Mouse (Mus musculus) hindbrain, embryonic 13.5 days (tissue): ENCODE measurements around the gene Gm9045. TPM values are rescaled to one million over a fixed set of nuclear protein-coding genes. Genes with fewer than 3 reads are reported as not detected.
A peak's percentile ranks its signal among the peaks of the same experiment; 100 is the strongest.
"Not testable (repeated sequence)": the region's sequence is repeated elsewhere in the genome, so short reads cannot be mapped to it uniquely, and the experiment has no call there.

Source experiments
- ATAC-seq: fragments of 200-750 bp; cut with Nextera tagmentation; 2 replicates; pipeline ENCODE4 v1.8.0; 2017; ENCODE audit warnings: moderate TSS enrichment; ENCODE audit not compliant: low FRiP score
- H3K27ac ChIP-seq: fragments of 300-500 bp; sonication (generic); 2 replicates; pipeline ENCODE4 v1.5.1; 2015; ENCODE audit warnings: inconsistent platforms, mild to moderate bottlenecking, moderate library complexity
- H3K27me3 ChIP-seq: fragments of 300-500 bp; sonication (generic); 2 replicates; pipeline ENCODE4 v1.6.1; 2015; ENCODE audit warnings: mild to moderate bottlenecking, inconsistent platforms
- H3K36me3 ChIP-seq: fragments of 300-500 bp; sonication (generic); 2 replicates; pipeline ENCODE4 v1.6.1; 2015; ENCODE audit warnings: mild to moderate bottlenecking, inconsistent platforms
- H3K4me1 ChIP-seq: fragments of 300-500 bp; sonication (generic); replicated peaks from 2 replicates; pipeline ENCODE4 v1.6.1; 2015; ENCODE audit warnings: inconsistent platforms
- H3K4me2 ChIP-seq: fragments of 300-500 bp; sonication (generic); 2 replicates; pipeline ENCODE4 v1.6.1; 2015; ENCODE audit warnings: inconsistent platforms, mild to moderate bottlenecking, moderate library complexity
- H3K4me3 ChIP-seq: fragments of 300-500 bp; sonication (generic); 2 replicates; pipeline ENCODE4 v1.5.1; 2015; ENCODE audit warnings: mild to moderate bottlenecking, inconsistent platforms
- H3K9ac ChIP-seq: fragments of 300-500 bp; sonication (generic); 2 replicates; pipeline ENCODE4 v1.6.1; 2015; ENCODE audit warnings: mild to moderate bottlenecking, inconsistent platforms
- H3K9me3 ChIP-seq: fragments of 300-500 bp; sonication (generic); 2 replicates; pipeline ENCODE4 v1.6.1; 2016; ENCODE audit warnings: inconsistent platforms
- WGBS: fragments of 180-500 bp; shearing (Covaris S2); methylation state at CpG from one replicate; pipeline ENCODE4 v1.1.7; 2015; 5-methylcytosine and 5-hydroxymethylcytosine counted together
- polyA plus RNA-seq: library from polyadenylated mRNA; unstranded; fragments of >200 nt; fragmentation: Nextera tagmentation; extraction: Ambion mirVana; gene quantifications from 2 replicates; pipeline ENCODE4 v1.2.1, GENCODE M21; 2015

Gm9045 gene
- 0.09 TPM in 1 of 2 replicates, not detected in the other for polyA plus RNA-seq

DNA sequence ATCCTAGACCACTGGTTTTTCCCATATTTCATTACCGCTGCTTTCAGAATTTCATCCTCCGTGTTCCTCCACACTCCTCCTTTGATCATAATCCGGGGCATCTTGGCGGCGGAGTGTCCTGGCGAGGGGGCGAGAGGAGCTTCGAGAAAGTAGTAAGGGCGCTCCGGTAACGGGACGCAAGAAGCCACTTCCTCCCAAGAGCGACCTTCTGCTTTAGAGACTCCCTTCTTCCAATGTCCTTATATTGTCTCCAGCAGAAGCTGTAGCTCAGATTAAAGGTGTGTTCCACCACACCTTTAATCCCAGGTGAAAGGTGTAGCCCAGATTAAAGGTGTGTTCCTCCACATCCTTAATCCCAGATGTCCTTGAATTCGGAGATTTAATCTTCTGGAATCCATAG lies at the start of gene Gm9045:
Gene Gm9045 (minus strand): TSS at position 101 of the 400 bp plus-strand sequence.
- not testable (repeated sequence) for H3K27ac ChIP-seq, H3K4me1 ChIP-seq, H3K4me3 ChIP-seq, H3K4me2 ChIP-seq, ATAC-seq, H3K9me3 ChIP-seq, H3K27me3 ChIP-seq, H3K9ac ChIP-seq, H3K36me3 ChIP-seq
- no CpG with 5 or more reads among the region's 14 CpGs for WGBS

- 8% methylated on average over 10 of the region's 10 CpGs for WGBS
- Histone ChIP-seq H3K27ac (no peak overlapping the region), H3K4me2 (peak overlapping the region; percentile 36), H3K9ac (no peak overlapping the region), H3K9me3 (no peaks in the 10 kb centered on the region), H3K36me3 (no peaks in the 10 kb centered on the region), H3K4me3 (0 out of 2 replicates have a peak overlapping the region, but pooled peaks have one; percentile 15), H3K4me1 (no peaks in the 10 kb centered on the region), H3K27me3 (0 out of 2 replicates have a peak, but pooled peaks cover 4% of the 10 kb centered on the region)
- ATAC-seq, result peak; percentile 88
Measured at GRCm38 (mm10) chr10:118370443-118370842, 32.8 kb upstream of the Gm9045 start.

- Histone ChIP-seq H3K9ac (no peak overlapping the region), H3K4me2 (no peak overlapping the region), H3K27me3 (0 out of 2 replicates have a peak, but pooled peaks cover 4% of the 10 kb centered on the region), H3K36me3 (no peaks in the 10 kb centered on the region), H3K4me3 (no peak overlapping the region), H3K9me3 (no peaks in the 10 kb centered on the region), H3K4me1 (no peaks in the 10 kb centered on the region), H3K27ac (no peak overlapping the region)
- no peak for ATAC-seq
- 80% methylated on average over 9 of the region's 9 CpGs for WGBS
Measured at GRCm38 (mm10) chr10:118369518-118369917, 31.9 kb upstream of the Gm9045 start.

DNA sequence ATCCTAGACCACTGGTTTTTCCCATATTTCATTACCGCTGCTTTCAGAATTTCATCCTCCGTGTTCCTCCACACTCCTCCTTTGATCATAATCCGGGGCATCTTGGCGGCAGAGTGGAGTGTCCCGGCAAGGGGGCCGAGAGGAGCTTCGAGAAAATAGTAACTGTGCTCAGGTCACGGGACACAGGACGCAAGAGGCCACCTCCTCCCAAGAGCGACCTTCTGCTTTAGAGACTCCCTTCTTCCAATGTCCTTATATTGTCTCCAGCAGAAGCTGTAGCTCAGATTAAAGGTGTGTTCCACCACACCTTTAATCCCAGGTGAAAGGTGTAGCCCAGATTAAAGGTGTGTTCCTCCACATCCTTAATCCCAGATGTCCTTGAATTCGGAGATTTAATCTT lies 16.4 kb upstream of the Gm9045 start, which contains the start of gene Gm9049:
Gene Gm9049 (minus strand): TSS at position 101 of the 400 bp plus-strand sequence.
- ATAC-seq, H3K9ac ChIP-seq, H3K4me1 ChIP-seq, H3K4me3 ChIP-seq, H3K27me3 ChIP-seq, H3K27ac ChIP-seq, H3K4me2 ChIP-seq, H3K9me3 ChIP-seq, H3K36me3 ChIP-seq: not testable (repeated sequence)
- WGBS, result 75% methylated on average over 1 of the region's 11 CpGs

GRCm38 (mm10) chr10:118348579-118348978 lies 10.9 kb upstream of the Gm9045 start, which contains the start of gene Gm9048:
TSS of gene Gm9048 (minus strand) at chr10:118348679.
- not testable (repeated sequence) for H3K36me3 ChIP-seq, H3K4me2 ChIP-seq, H3K9me3 ChIP-seq, H3K27me3 ChIP-seq, H3K27ac ChIP-seq, H3K4me3 ChIP-seq, ATAC-seq, H3K4me1 ChIP-seq, H3K9ac ChIP-seq
- 67% methylated on average over 1 of the region's 14 CpGs for WGBS

GRCm38 (mm10) chr10:118343155-118343554 lies 5.5 kb upstream of the Gm9045 start, which contains the start of gene Gm9046:
TSS of gene Gm9046 (minus strand) at chr10:118343255.
- not testable (repeated sequence) for H3K9me3 ChIP-seq, H3K4me1 ChIP-seq, H3K27me3 ChIP-seq, H3K27ac ChIP-seq, H3K4me3 ChIP-seq, H3K36me3 ChIP-seq, ATAC-seq, H3K9ac ChIP-seq, H3K4me2 ChIP-seq
- no CpG with 5 or more reads among the region's 14 CpGs for WGBS

GRCm38 (mm10) chr10:118332308-118332707 lies 5.3 kb downstream of the Gm9045 start, which contains the start of gene Gm9044:
TSS of gene Gm9044 (minus strand) at chr10:118332408.
- not testable (repeated sequence) for ATAC-seq
- WGBS, result no CpG with 5 or more reads among the region's 14 CpGs

GRCm38 (mm10) chr10:118326869-118327268 lies 10.8 kb downstream of the Gm9045 start, which contains the start of gene Gm9040:
TSS of gene Gm9040 (minus strand) at chr10:118326969.
- not testable (repeated sequence) for ATAC-seq, H3K36me3 ChIP-seq, H3K4me1 ChIP-seq, H3K4me3 ChIP-seq, H3K9ac ChIP-seq, H3K9me3 ChIP-seq, H3K27me3 ChIP-seq, H3K4me2 ChIP-seq, H3K27ac ChIP-seq
- no CpG with 5 or more reads among the region's 11 CpGs for WGBS

More at GRCm38 (mm10) chr10:118332308-118332707, 5.3 kb downstream of the Gm9045 start, which contains the start of gene Gm9044:
- H3K4me2 ChIP-seq, H3K36me3 ChIP-seq, H3K4me3 ChIP-seq, H3K27ac ChIP-seq, H3K9ac ChIP-seq, H3K27me3 ChIP-seq, H3K4me1 ChIP-seq, H3K9me3 ChIP-seq: not testable (repeated sequence)

- H3K9me3 ChIP-seq, result no peaks in the 10 kb centered on the region
- no peak overlapping the region for H3K4me2 ChIP-seq
- H3K4me3 ChIP-seq, result no peak overlapping the region
- WGBS, result 86% methylated on average over 8 of the region's 8 CpGs
- no peak overlapping the region for H3K9ac ChIP-seq
- no peaks in the 10 kb centered on the region for H3K36me3 ChIP-seq
- no peaks in the 10 kb centered on the region for H3K4me1 ChIP-seq
- H3K27me3 ChIP-seq, result no peaks in the 10 kb centered on the region
- ATAC-seq, result no peak
- H3K27ac ChIP-seq, result no peak overlapping the region
Measured at GRCm38 (mm10) chr10:118319024-118319423, 18.6 kb downstream of the Gm9045 start.

- 47% methylated on average over 2 of the region's 2 CpGs for WGBS
- ATAC-seq, H3K36me3 ChIP-seq, H3K27ac ChIP-seq, H3K4me3 ChIP-seq, H3K4me1 ChIP-seq, H3K9ac ChIP-seq, H3K27me3 ChIP-seq, H3K4me2 ChIP-seq, H3K9me3 ChIP-seq: not testable (repeated sequence)
Measured at GRCm38 (mm10) chr10:118302133-118302532, 35.5 kb downstream of the Gm9045 start.

DNA sequence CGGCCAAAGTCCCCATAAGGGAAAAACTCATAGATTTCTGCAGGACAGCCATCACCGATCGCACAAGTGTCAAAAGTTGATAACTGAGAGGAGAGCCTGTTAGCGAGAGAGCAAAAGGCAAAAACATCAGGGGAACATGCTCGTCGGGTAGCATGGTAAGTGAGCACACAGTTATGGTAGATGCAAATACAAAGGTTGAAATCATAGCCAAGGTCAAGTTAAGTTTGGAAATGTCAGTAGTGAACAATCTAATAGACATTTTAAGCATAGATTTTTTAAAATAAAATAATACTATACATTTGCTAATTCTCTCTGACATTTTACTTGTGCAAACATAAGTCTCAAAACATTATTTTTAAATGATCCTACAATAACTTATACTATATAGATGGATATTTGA lies 42.7 kb downstream of the Gm9045 start, which contains the start of gene Iltifb:
Gene Iltifb (minus strand): TSS at position 101 of the 400 bp plus-strand sequence.
- H3K4me3 ChIP-seq, result no peak within 1 kb of the TSS
- no peaks in the 10 kb centered on the region for H3K36me3 ChIP-seq
- 94% methylated on average over 6 of the region's 6 CpGs for WGBS
- no peak within 1 kb of the TSS for H3K9ac ChIP-seq
- H3K9me3 ChIP-seq, result no peaks in the 10 kb centered on the region
- no peaks in the 10 kb centered on the region for H3K4me1 ChIP-seq
- H3K27me3 ChIP-seq, result no peaks in the 10 kb centered on the region
- no peak for ATAC-seq
- no peak within 1 kb of the TSS for H3K4me2 ChIP-seq
- no peak within 1 kb of the TSS for H3K27ac ChIP-seq
